Mouse (Mus musculus) lung, postnatal 0 days (tissue): ENCODE measurements around the gene Ddx58.

Experiments
- CTCF ChIP-seq: IDR thresholded peaks from 2 replicates; pipeline ENCODE4 v1.5.1; 2016; ENCODE audit warnings: antibody characterized with exemption, mild to moderate bottlenecking
- EP300 ChIP-seq: IDR thresholded peaks from 2 replicates; pipeline ENCODE4 v1.6.1; 2016; ENCODE audit warnings: antibody characterized with exemption, mild to moderate bottlenecking, control low read depth

- TF ChIP-seq CTCF: no peak
- TF ChIP-seq EP300: no peak
Measured at GRCm38 (mm10) chr4:40233062-40233664, 6.5 kb downstream of the Ddx58 start.
